Mouse (Mus musculus) lung, embryonic 14.5 days (tissue): ENCODE results near the gene Myo1h. TPM values are rescaled to one million over a fixed set of nuclear protein-coding genes. Genes with fewer than 3 reads are reported as not detected.

Source experiments
- ATAC-seq: fragments of 200-750 bp; cut with Nextera tagmentation; 2 replicates; pipeline ENCODE4 v1.8.0; 2017; ENCODE audit warnings: mild to moderate bottlenecking, moderate TSS enrichment, moderate library complexity; ENCODE audit not compliant: insufficient read depth
- DNase-seq: peaks from one replicate; pipeline ENCODE4 v3.0.0-alpha.2; 2015
- H3K27ac ChIP-seq: fragments of 300-500 bp; sonication (generic); 2 replicates; pipeline ENCODE4 v1.5.1; 2014; ENCODE audit warnings: low read depth, mild to moderate bottlenecking, moderate library complexity
- H3K27me3 ChIP-seq: fragments of 300-500 bp; sonication (generic); 2 replicates; pipeline ENCODE4 v1.6.1; 2014; ENCODE audit warnings: low read length, control low read depth; ENCODE audit not compliant: insufficient read depth
- H3K36me3 ChIP-seq: fragments of 300-500 bp; sonication (generic); 2 replicates; pipeline ENCODE4 v1.6.1; 2014; ENCODE audit warnings: control low read depth; ENCODE audit not compliant: insufficient read depth
- H3K4me1 ChIP-seq: fragments of 300-500 bp; sonication (generic); 2 replicates; pipeline ENCODE4 v1.6.1; 2014; ENCODE audit warnings: antibody characterized with exemption, control low read depth; ENCODE audit not compliant: insufficient read depth
- H3K4me2 ChIP-seq: fragments of 300-500 bp; sonication (generic); 2 replicates; pipeline ENCODE4 v1.6.1; 2014; ENCODE audit warnings: mild to moderate bottlenecking
- H3K4me3 ChIP-seq: fragments of 300-500 bp; sonication (generic); 2 replicates; pipeline ENCODE4 v1.5.1; 2014; ENCODE audit warnings: low read depth, low read length
- H3K9ac ChIP-seq: fragments of 300-500 bp; sonication (generic); 2 replicates; pipeline ENCODE4 v1.6.1; 2014
- H3K9me3 ChIP-seq: fragments of 300-500 bp; sonication (generic); 2 replicates; pipeline ENCODE4 v1.6.1; 2016; ENCODE audit warnings: low read depth, low read length, control low read depth
- CTCF ChIP-seq: IDR thresholded peaks from 2 replicates; pipeline ENCODE4 v1.5.1; 2016; ENCODE audit warnings: antibody characterized with exemption, low read depth
- WGBS: fragments of 180-500 bp; shearing (Covaris S2); extraction: QIAGEN DNeasy Blood & Tissue Kit; methylation state at CpG from one replicate; pipeline ENCODE4 v1.1.7; 2014; 5-methylcytosine and 5-hydroxymethylcytosine counted together
- polyA plus RNA-seq: library from polyadenylated mRNA; unstranded; fragments of >200 nt; fragmentation: Nextera tagmentation; extraction: Ambion mirVana; gene quantifications from 2 replicates; pipeline ENCODE4 v1.2.1, GENCODE M21; 2014

The Myo1h gene
- polyA plus RNA-seq, 1 experiment from 2014 or later = 2.5 TPM

- Histone ChIP-seq H3K27me3 (no peaks in the 10 kb centered on the region), H3K4me3 (no peak overlapping the region), H3K4me1 (no peaks in the 10 kb centered on the region), H3K36me3 (no peaks in the 10 kb centered on the region), H3K9ac (0 out of 2 replicates have a peak overlapping the region, but pooled peaks have one; percentile 4), H3K4me2 (no peak overlapping the region), H3K27ac (no peak overlapping the region), H3K9me3 (no peaks in the 10 kb centered on the region)
- DNase-seq = no peak
- peak; percentile 47 for TF ChIP-seq CTCF
- no peak for ATAC-seq
- 29% methylated on average over 22 of the region's 22 CpGs for WGBS
Observed at GRCm38 (mm10) chr5:114296693-114297631, 8.0 kb downstream of the Myo1h start.

- no peak for TF ChIP-seq CTCF
- Histone ChIP-seq H3K9ac (no peak overlapping the region), H3K9me3 (no peaks in the 10 kb centered on the region), H3K4me2 (no peak overlapping the region), H3K27ac (no peak overlapping the region), H3K27me3 (no peaks in the 10 kb centered on the region), H3K4me1 (no peaks in the 10 kb centered on the region), H3K4me3 (no peak overlapping the region), H3K36me3 (no peaks in the 10 kb centered on the region)
- ATAC-seq (no peak), DNase-seq (peak; percentile 84)
- WGBS = 51% methylated on average over 18 of the region's 18 CpGs
Observed at GRCm38 (mm10) chr5:114298212-114298894, 9.4 kb downstream of the Myo1h start.

- TF ChIP-seq CTCF = no peak
- Histone ChIP-seq H3K9me3 (no peaks in the 10 kb centered on the region), H3K4me1 (no peaks in the 10 kb centered on the region), H3K4me2 (no peak overlapping the region), H3K27ac (no peak overlapping the region), H3K4me3 (no peak overlapping the region), H3K27me3 (no peaks in the 10 kb centered on the region), H3K36me3 (no peaks in the 10 kb centered on the region), H3K9ac (no peak overlapping the region)
- ATAC-seq (no peak), DNase-seq (no peak)
- WGBS = 52% methylated on average over 22 of the region's 22 CpGs
Observed at GRCm38 (mm10) chr5:114299156-114299855, 10.3 kb downstream of the Myo1h start.

- no peak for DNase-seq
- Histone ChIP-seq H3K9ac (no peak overlapping the region), H3K4me3 (no peak overlapping the region), H3K4me1 (no peaks in the 10 kb centered on the region), H3K4me2 (no peak overlapping the region), H3K27me3 (no peaks in the 10 kb centered on the region), H3K9me3 (no peaks in the 10 kb centered on the region), H3K36me3 (no peaks in the 10 kb centered on the region), H3K27ac (no peak overlapping the region)
- no peak for TF ChIP-seq CTCF
- no peak for ATAC-seq
- WGBS = 85% methylated on average over 24 of the region's 24 CpGs
Observed at GRCm38 (mm10) chr5:114299883-114300610, 11.1 kb downstream of the Myo1h start.

GRCm38 (mm10) chr5:114303166-114303565, 14.2 kb downstream of the Myo1h start:
- no peak overlapping the region for H3K4me2 ChIP-seq
- TF ChIP-seq CTCF = no peak
- WGBS = 74% methylated on average over 6 of the region's 6 CpGs
- H3K27me3 ChIP-seq = no peaks in the 10 kb centered on the region
- H3K4me1 ChIP-seq = no peaks in the 10 kb centered on the region
- DNase-seq = no peak
- no peak overlapping the region for H3K4me3 ChIP-seq
- ATAC-seq = no peak
- H3K9me3 ChIP-seq = no peaks in the 10 kb centered on the region
- no peak overlapping the region for H3K27ac ChIP-seq
- H3K9ac ChIP-seq = no peak overlapping the region
- no peaks in the 10 kb centered on the region for H3K36me3 ChIP-seq

- no peaks in the 10 kb centered on the region for H3K4me1 ChIP-seq
- H3K27ac ChIP-seq = no peak overlapping the region
- no peak overlapping the region for H3K9ac ChIP-seq
- TF ChIP-seq CTCF = no peak
- no peak overlapping the region for H3K4me3 ChIP-seq
- H3K4me2 ChIP-seq = no peak overlapping the region
- no peak for DNase-seq
- no peaks in the 10 kb centered on the region for H3K27me3 ChIP-seq
- H3K36me3 ChIP-seq = no peaks in the 10 kb centered on the region
- WGBS = 29% methylated on average over 5 of the region's 5 CpGs
- no peaks in the 10 kb centered on the region for H3K9me3 ChIP-seq
- ATAC-seq = no peak
Observed at GRCm38 (mm10) chr5:114306496-114306895, 17.5 kb downstream of the Myo1h start.
